Mouse (Mus musculus) adrenal gland, adult 8-10 months (tissue): Measurements from ENCODE around the gene Sez6. TPM values are rescaled to one million over a fixed set of nuclear protein-coding genes. Genes with fewer than 3 reads are reported as not detected.
A peak's percentile ranks its signal among the peaks of the same experiment; 100 is the strongest.

Experiments
- DNase-seq: peaks from one replicate; pipeline ENCODE4 v3.0.0; 2022
- total RNA-seq, 4 experiments: library from RNA; stranded (reverse); gene quantifications; 2 replicates each; pipeline ENCODE4 v1.2.4; 2022

Sez6 gene
- total RNA-seq, 4 experiments from 2014 or later, result 3.1 to 6.8 (median 4.0) TPM

DNA sequence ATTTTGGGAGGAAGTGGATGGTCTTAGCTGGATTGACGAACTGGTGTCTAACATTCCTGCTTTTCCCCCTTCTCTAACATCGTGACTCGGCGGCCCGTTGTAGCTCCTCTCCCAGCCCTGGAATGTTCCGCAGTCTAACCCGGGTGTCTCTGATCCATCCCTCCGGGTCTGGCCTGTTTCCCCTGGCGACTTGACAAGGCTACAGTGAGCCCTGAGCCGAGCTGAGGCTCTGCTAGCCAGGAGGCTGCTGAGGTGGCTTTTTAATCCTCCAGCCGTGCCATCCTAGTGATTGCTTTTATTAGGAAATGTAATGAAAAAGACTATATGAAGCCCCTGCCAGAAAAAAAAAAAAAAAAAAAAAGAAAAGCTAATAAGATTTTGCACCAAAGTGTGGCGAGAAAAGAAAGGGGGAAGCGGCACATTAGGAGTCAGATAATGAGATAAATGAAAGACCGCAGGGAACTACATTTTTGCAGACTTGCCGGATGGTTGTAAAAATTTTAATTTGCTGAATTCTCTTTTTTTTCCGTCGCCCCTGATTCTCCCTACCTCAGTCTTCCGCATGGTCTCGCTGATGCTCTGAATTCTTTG is 24.4 kb upstream of the Sez6 start:
- DNase-seq, result no peak

DNA sequence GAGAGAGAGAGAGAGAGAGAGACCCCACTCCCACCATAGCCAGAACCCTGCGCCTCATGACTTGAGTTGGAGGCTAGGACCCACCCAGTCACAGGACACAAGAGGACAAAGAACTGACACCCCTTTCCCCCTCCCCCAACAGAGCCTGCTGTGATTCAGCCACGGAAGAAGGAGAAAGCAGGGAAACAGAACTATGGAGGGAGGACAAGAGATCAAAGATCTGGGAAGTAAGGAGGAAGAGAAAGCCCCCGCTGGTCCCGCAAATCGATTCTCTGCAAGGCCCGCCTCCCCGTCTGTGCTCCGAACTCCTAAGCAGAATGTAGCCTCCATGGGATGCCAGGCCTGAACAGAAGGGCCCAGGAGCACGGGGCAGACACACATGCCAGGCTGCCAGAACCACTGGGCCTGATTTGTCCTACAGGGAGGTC is 23.8 kb upstream of the Sez6 start:
- no peak for DNase-seq

DNA sequence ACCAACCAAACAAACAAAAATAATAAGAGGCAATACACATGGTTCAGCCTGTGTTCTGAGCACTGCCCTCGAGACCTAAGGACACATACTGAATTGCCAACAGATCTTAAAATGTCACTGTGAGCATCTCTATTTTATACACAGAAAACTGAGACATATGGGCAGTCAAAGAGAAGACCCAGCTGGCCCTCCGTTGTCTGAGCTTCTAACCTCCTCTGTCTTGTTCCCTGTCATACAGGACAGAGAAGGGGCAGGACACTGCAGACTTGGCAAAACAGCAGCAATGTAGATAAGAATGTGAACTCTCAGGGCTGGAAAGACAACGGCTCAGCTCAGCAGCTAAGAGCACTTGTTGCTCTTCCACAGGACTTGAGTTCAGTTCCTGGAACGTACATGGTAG is 22.1 kb upstream of the Sez6 start:
- DNase-seq, result no peak

DNA sequence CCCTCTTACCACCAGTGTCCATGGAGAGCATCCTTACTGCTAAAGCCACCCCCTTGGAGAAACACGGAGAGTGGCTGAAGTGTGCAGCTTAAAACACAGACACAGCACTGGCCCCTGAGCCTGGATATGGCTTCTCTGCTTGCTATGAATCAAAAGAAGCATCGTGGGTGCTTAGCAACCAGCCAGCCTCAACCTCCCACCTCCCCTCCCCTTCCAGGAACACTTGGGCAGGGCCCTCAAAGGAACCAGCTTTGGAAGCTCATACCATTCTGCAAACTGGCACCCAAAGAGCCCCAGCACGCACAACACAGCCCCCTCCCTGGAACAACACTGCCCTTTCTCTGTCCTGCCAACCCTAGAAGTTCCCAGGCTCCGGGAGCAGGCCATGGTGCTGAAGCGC is 21.2 kb upstream of the Sez6 start:
- DNase-seq, result no peak

DNA sequence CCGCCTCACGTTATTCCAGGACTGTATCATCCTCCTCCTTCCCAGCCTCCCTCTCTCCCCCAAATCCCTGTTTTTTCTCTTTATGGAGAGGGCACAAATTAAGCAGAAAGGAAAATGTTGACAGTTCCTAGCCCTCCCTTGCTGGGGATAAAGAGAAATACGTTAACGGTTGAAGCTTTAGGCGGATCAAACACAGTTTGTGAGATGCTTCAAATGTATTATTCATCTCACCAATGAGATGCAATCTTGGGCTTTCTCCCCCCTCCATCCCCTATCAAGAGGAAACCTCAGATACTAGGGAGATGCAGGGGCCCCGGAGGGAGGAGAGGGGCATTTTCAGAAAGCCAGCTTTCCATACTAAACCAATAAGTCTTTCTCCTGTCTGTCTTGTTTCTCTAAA is 20.8 kb upstream of the Sez6 start:
- DNase-seq, result no peak

DNA sequence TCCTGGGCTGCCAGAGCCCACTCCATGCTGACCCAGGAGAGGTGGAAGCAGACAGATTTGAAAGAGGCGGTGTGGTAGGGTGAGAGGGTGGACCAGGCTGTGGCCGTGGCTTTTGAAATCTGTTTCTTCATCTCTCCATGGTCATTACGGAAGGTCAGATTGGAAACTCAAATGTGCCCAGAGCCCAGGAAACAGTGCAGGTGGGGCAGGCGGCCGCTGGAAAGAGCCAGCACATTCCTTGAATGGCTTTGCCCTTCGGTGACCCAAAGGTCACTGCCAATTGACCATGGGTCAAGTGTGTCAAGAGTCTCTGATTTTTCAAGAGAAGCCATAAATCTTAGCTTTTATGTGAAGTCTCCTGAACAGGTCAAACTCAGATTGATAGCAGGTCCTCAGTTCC is 17.1 kb upstream of the Sez6 start:
- peak; percentile 38 for DNase-seq

DNA sequence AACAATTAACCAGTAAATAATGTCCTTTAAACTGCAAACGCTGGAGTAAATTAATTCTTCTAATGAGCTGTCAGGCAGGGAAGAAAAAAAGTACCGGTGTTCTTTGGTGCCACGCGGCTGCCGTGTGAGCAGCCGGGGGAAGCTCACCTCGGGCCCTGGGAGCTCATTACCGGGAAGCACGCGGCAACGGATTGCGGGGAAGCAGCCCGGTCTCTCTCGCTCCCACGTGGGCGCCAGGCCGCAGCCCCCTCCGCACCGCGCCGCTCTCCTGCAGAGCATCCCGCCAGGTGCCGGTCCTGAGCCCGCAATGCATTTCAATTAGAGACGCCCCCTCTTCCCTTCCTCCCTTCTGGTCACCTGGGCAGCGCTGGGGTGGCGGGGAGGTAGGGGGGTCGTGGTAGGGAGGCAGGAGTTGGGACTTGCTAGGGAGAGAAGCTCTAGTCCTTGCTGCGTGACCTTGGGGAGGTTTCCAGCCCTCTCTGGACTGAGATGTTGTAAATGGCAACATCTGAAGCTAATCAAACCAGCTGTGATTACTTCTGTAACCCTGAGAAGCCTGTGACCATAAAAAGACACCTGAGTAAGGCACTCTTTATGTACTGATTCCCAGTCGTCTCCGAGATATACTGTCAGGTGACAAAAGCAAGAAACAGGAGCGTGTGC is 15.9 kb upstream of the Sez6 start:
- DNase-seq, result no peak

DNA sequence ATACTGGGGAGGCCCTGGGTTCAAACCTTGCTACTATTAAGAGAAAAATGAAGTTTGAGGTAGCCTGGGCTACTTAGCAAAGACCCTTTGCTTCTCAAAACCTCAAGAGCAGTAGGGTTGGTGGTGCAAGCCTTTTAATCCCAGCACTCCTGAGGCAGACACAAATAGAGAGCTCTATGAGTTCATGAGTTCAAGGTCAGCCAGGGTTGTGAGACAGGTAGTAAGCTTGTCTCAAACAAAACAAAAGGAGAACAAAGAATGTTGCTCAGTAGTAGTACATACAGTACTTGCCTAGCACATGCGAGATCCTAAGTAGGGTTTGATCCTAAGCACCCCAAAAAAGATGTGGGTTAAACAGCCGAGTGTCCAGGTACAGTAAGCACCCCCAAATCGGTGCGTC is 13.9 kb upstream of the Sez6 start:
- no peak for DNase-seq

DNA sequence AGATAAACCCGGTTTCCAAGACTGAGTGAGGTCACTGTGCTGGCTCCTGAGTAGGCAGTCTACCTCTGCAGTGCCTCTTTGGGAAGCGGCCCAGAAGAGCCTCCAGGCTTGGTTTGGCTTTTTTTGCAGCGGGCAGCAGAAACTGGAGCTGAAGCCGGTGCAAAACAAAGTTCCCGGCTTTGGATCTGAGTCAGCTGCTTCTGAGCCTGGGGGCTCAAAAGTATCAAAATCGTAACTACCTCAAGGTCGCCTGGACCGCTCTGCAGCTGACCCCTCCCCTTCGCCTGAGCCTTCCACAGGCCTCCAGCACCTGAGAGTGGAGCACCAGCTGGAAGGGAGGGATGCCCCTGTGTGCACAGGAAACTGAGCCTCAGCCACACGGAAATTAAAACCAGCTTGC is 13.4 kb upstream of the Sez6 start:
- DNase-seq, result no peak

DNA sequence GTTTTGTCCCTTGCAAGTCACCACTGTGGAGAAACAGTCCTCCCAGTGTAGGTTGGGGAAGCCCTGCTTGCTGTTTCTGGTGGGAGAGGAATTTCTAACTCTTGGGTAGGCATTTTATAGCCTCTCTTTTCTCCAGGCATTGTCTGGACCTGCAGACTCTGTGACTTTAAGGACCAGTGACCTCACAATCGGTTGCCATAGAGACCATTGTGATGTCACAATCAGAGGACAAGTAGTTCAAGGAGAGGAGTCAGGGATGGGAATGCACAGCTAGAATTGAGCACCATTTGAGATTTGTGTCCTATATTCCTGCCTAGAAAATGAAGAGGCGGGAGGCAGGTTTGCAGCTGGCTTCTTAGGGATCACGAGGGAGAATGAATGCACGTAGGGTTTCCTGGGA is 7.3 kb upstream of the Sez6 start:
- no peak for DNase-seq

DNA sequence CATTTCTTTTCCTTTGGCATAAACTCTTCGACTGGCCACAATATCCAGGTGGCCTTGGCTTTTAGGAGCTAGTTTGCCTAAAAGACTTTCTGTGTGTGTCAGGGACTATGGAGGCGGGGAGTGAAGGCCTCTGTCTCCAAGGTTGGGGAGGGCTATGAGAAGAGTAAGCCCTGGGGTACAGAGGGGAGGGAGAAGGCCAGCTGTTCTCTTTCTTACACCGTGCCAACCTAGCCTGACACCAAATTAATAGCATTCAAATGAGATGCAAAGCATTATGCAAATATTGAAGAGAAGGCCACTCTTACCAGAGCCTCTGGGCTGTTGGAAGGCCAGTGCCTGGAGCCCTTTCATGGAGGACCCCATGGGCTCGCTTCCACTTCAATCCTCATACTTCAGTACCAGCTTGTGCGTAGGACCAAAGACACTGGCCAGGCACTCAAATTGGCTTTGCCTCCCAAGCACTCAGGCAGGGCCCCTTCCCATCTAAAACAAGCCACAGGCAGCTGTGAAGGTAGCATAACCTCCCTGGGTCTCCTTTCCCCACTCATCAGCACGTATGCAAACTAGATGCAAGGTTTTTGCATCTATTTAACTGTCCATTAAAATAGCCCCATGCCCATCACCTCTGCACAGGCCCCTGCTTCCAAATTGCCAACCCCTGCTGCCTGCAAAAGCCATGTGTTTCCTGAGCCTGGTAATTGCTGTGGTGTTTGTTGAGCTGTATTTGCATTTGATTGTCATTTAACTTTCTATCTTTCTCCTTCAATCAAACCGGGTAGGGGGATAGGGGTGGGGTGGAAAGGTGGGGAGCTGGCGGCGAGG is 4.6 kb upstream of the Sez6 start:
- DNase-seq, result peak; percentile 31

DNA sequence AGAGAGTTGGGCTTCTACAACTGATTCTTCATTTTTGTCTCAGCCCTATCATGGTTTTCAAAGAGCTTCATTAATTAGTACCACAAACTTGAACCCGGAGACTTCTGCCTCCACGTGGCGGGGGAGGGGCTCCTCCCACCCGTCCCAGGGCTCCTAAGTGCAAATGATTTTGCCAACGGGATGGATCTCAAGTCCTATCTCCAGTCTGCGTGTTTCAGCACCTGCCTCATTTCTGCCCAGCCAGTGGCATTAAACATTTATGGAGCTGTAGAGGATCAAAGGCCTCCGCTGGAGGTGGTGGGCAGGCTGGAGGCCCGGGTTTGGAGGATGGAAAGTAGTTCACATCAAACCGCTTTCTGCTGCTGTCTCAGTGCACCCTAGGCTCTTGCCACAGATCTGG is 3.9 kb upstream of the Sez6 start:
- DNase-seq, result no peak

DNA sequence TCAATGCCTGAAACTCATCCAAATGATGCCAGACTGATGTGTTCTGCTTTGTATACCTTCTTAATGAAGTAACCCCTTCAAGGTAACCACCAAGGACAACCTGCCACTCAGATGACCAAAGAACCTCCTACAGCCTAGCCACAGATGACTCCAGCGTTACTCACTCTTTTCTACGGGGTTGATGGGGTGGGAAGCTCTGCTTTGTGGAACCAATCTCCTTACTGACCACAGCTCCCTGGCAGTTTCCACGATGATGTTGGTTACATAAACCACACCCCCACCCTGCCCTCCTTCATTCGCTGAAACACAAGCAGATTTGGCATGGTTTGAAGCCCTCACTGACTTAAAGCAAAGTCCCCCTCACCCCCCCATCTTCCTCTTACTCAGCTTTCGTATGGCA is 2.8 kb upstream of the Sez6 start:
- DNase-seq, result peak; percentile 41

DNA sequence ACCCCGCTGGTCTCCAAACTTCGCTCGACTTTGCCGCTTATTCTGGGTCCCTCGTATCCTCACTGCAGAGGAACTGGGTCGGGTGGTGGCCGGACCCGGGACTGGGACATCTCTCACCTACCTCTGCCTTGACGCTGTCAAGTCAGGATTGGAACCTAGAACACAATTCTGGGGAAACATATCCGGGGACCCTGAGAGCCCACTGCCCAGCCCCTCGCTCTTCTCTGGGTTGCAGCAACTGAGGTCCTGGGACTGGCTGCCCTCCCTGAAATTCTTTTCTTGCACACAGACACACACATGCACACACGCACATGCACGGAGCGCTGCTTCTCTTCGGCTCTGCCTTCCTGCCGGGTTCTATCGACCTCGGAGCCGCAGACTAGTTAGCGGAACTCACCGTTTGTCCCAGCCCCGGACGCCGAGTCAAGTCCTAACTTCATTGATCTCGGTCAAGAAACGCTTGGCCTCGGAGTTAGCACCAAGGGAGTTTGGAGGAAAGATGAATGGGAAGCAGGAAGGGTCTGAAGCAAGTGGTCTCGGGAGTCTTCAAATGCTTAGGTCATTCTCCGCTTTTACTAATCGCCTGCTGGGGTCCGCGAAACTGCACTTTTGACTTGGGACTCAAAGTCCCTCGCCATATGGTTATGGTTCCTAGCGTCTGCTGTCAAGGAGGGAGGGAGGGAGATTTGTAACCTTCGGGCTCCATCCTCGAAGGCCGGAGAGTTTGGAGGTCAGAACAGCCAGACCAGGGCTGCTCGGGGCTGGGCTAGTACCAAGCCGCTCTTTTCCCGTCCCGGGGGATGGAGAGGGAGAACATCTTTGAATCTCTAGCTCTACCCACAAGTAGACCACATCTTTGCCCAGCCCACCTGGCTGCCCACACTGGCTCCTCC is 1.2 kb downstream of the Sez6 start:
- no peak for DNase-seq

DNA sequence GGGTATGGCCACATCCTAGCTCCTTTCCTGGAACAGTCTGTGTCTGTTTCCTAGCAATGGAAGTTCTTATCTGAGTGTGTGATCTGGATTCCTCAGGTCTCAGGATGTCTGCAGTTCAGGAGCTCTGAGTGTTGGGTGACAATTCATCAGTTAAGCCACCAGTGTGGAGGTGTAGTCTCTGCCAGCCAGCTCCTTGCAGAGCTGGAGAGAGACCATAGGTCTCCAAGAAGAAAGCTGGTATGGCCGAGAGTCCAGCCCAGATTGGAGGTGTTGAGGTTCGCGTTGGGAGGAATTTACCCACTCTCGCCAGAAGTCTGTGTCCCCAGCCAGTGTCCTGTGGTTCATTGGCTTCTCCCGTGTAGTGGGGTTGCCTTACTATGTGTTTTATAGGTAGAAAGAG is 2.0 kb downstream of the Sez6 start:
- DNase-seq, result no peak

DNA sequence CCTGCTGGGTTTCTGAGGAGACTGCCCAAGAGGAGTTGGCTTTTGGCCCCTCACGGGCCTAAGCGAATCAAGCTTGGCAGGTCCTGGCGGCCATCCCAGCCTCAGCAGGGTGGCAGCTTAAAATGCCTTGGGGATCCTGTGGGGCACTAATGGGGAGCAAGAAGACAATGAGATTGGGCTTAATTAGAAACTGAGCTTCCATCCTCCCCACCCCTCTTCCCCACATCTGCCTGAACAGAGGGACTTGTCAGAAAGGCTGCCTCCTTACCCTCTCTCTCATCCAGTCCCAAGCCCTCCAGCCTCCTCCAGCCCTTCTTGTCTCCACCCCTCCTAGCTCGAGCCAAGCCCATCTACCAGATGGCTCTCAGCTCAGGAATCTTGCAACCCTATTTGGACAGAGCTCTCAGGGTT is 3.5 kb downstream of the Sez6 start:
- no peak for DNase-seq

DNA sequence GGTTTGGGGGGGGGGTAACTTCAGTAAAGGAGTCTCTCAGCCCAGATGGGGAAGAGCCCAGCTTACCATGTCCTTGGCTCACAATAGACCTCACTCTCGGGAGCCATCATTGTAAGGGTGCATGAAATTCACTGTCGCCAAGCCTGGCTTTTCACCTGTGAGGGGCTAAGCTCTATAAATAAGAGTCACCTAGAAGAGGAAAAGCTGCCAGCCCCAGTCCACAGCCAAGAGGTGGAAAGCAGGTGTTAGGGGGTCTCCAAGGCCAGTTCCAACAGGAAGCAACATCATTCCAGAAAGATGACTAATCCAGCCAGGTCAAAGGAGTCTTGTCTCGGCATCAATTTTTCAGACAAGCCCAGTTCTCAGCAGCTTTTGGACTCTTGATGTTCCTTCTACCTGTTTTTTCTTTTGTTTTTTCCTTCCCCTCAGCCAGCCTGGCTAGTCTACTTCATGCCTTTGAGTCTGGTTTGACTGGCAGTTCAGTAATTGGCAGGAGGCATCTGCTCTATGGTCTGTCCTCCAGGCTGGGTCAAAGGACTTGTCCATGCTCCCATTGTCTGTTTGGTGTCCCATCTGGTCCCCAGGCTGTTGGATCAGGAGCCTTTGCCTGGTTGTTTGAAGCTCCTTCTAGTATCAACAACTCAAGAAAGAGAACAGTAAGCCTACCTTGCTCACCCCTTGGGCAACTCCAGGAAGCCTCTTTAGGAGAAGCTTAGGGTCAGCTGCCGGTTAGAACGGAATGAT is 4.1 kb downstream of the Sez6 start:
- DNase-seq, result no peak

DNA sequence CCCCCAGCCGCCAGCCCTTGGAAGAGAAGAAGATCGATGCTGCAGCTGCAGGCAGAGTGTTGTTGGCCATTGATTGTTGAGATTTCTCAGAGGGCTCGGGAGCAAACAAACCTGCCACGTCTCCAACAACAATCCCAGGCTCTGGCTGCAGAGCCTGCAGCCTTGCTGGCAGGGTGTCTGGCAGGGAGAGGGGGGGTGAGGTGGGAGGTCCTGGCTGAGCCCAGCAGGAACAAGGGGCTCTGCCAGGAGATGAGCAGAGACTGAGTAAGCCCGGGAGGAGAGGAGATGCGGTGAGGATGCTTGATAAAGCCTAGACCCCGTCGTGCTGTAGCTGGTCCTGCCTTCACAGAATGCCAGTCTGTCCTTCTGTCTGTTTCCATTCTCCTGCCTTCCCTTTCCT is 6.2 kb downstream of the Sez6 start:
- DNase-seq, result no peak

DNA sequence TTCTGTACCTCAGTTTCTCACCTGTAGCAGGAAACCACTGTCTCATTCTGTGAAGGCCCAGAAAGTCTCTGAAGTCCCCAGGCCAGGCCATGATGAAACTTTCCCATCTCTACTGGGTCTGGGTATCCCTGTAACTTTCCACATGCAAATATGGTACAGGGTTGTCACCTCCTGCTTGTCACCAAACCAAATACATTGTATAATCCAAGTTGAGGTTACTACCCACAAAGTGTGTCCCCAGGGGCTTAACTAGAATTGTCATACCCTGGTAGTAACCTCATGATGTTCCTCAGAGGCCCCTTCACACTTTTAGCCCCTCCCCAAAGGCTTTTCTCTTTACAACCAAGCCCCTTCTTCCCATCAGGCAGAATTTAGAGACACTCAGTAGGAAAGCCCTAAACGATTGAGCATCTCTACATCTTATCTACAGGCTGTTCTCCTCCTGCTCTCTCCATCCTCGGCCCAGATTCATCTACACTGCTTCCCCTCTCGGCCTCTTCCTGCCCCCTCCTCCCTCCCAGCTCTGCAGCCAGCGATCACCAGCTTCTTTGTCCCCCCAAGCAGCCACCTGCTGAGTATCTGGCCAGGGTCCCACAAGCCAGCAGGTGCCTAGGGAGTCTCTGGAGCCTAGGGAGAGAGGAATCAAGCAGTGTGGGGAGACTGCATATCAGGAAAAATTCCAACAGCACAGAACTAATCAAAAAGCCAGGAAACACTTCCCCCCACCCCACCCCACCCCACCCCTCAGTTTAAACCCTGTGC is 7.2 kb downstream of the Sez6 start:
- DNase-seq, result no peak

DNA sequence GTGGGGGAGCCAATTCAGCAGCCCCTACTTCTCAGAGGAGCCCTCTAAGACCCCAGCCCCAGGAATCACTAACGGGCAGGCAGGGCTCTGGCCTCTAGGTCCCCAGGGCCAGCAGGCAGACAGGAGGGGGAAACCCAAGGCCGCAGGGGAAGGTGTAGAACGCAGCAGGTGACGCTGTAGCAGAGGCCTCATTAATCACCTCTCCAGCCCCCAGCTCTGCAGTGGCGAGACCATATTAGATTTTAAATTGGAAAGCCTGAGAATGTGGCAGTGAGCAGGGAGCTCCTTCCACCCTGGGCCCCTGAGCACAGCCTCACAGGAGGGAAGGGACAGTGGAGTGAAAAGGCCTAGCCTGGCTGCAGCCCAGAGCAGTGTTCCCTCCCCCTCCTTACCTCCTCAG is 11.6 kb downstream of the Sez6 start:
- DNase-seq, result no peak

DNA sequence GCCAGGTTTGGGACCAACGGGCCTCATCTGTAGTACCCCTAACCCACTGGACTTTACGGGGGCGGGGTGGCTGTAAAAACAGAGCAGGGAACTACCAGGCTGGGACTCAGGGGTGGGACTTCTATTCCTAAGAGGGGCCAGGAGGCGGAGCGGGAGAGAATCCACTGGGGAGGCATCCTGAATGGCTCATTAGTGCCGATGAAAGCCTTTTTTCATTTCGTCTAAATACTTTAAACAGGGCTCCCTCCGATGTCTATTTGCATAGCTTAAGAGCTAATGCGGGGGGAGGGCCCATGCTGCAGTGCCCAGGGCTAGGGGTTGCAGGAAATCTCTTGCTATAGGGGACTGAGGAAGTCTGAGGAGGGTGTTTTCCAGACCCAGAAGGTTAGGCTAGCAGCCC is 17.3 kb downstream of the Sez6 start:
- DNase-seq, result no peak
